Mouse (Mus musculus) hindbrain, embryonic 16.5 days (tissue): ENCODE data around the gene Thg1l. TPM values are rescaled to one million over a fixed set of nuclear protein-coding genes. Genes with fewer than 3 reads are reported as not detected.
A peak's percentile ranks its signal among the peaks of the same experiment; 100 is the strongest.

Source experiments
- ATAC-seq: fragments of 200-750 bp; cut with Nextera tagmentation; 2 replicates; pipeline ENCODE4 v1.8.0; 2017; ENCODE audit warnings: moderate TSS enrichment, moderate library complexity
- H3K27ac ChIP-seq: fragments of 300-500 bp; sonication (generic); 2 replicates; pipeline ENCODE4 v1.5.1; 2014; ENCODE audit warnings: low read depth, mild to moderate bottlenecking, control low read depth, low read length, moderate library complexity
- H3K27me3 ChIP-seq: fragments of 300-500 bp; sonication (generic); replicated peaks from 2 replicates; pipeline ENCODE4 v1.6.1; 2014; ENCODE audit warnings: low read length; ENCODE audit not compliant: control insufficient read depth, insufficient read depth
- H3K36me3 ChIP-seq: fragments of 300-500 bp; sonication (generic); 2 replicates; pipeline ENCODE4 v1.6.1; 2014; ENCODE audit warnings: mild to moderate bottlenecking, low read length, moderate library complexity, mixed read lengths; ENCODE audit not compliant: control insufficient read depth, insufficient read depth
- H3K4me1 ChIP-seq: fragments of 300-500 bp; sonication (generic); 2 replicates; pipeline ENCODE4 v1.6.1; 2014; ENCODE audit warnings: low read depth, low read length; ENCODE audit not compliant: control insufficient read depth, insufficient read depth
- H3K4me2 ChIP-seq: fragments of 300-500 bp; sonication (generic); 2 replicates; pipeline ENCODE4 v1.6.1; 2014; ENCODE audit warnings: mild to moderate bottlenecking, low read length, control low read depth, moderate library complexity
- H3K4me3 ChIP-seq: fragments of 300-500 bp; sonication (generic); 2 replicates; pipeline ENCODE4 v1.5.1; 2014; ENCODE audit warnings: mild to moderate bottlenecking, low read length, control low read depth, moderate library complexity
- H3K9ac ChIP-seq: fragments of 300-500 bp; sonication (generic); 2 replicates; pipeline ENCODE4 v1.6.1; 2014; ENCODE audit warnings: low read depth, mild to moderate bottlenecking, control low read depth, low read length, moderate library complexity
- H3K9me3 ChIP-seq: fragments of 300-500 bp; sonication (generic); 2 replicates; pipeline ENCODE4 v1.6.1; 2014; ENCODE audit warnings: mild to moderate bottlenecking, low read length, moderate library complexity; ENCODE audit not compliant: control insufficient read depth
- WGBS: fragments of 180-500 bp; shearing (Covaris S2); extraction: QIAGEN DNeasy Blood & Tissue Kit; methylation state at CpG from one replicate; pipeline ENCODE4 v1.1.7; 2014; 5-methylcytosine and 5-hydroxymethylcytosine counted together
- polyA plus RNA-seq: library from polyadenylated mRNA; unstranded; fragments of >200 nt; fragmentation: Nextera tagmentation; extraction: Ambion mirVana; gene quantifications from 2 replicates; pipeline ENCODE4 v1.2.1, GENCODE M21; 2015

Gene Thg1l
- polyA plus RNA-seq, 1 experiment from 2014 or later, result 9.5 TPM

GRCm38 (mm10) chr11:45938917-45939316, 16.4 kb downstream of the Thg1l start:
- WGBS, result 80% methylated on average over 8 of the region's 8 CpGs
- Histone ChIP-seq H3K9me3 (no peaks in the 10 kb centered on the region), H3K4me3 (no peak overlapping the region), H3K27me3 (no peaks in the 10 kb centered on the region), H3K9ac (no peak overlapping the region), H3K36me3 (peaks cover 6% of the 10 kb centered on the region), H3K27ac (no peak overlapping the region), H3K4me2 (no peak overlapping the region), H3K4me1 (peaks cover 11% of the 10 kb centered on the region)
- ATAC-seq, result no peak

- no peaks in the 10 kb centered on the region for H3K27me3 ChIP-seq
- H3K36me3 ChIP-seq, result peaks cover 10% of the 10 kb centered on the region
- H3K9me3 ChIP-seq, result no peaks in the 10 kb centered on the region
- no peak overlapping the region for H3K4me2 ChIP-seq
- no peak overlapping the region for H3K27ac ChIP-seq
- no peak overlapping the region for H3K4me3 ChIP-seq
- H3K4me1 ChIP-seq, result peaks cover 3% of the 10 kb centered on the region
- no peak overlapping the region for H3K9ac ChIP-seq
- no peak for ATAC-seq
- WGBS, result 97% methylated on average over 8 of the region's 8 CpGs
Measured at GRCm38 (mm10) chr11:45937478-45937877, 17.8 kb downstream of the Thg1l start.

- H3K9ac ChIP-seq, result no peak overlapping the region
- no peaks in the 10 kb centered on the region for H3K4me1 ChIP-seq
- no peaks in the 10 kb centered on the region for H3K27me3 ChIP-seq
- H3K27ac ChIP-seq, result no peak overlapping the region
- no peak overlapping the region for H3K4me3 ChIP-seq
- no peaks in the 10 kb centered on the region for H3K9me3 ChIP-seq
- peaks cover 24% of the 10 kb centered on the region for H3K36me3 ChIP-seq
- WGBS, result 86% methylated on average over 10 of the region's 10 CpGs
- no peak for ATAC-seq
- no peak overlapping the region for H3K4me2 ChIP-seq
Measured at GRCm38 (mm10) chr11:45932771-45933170, 22.5 kb downstream of the Thg1l start.

- no peaks in the 10 kb centered on the region for H3K9me3 ChIP-seq
- H3K4me1 ChIP-seq, result peaks cover 2% of the 10 kb centered on the region; the same call in 1 of the 2 replicates
- H3K9ac ChIP-seq, result no peak overlapping the region
- no peak overlapping the region for H3K27ac ChIP-seq
- 90% methylated on average over 10 of the region's 10 CpGs for WGBS
- peaks cover 20% of the 10 kb centered on the region for H3K36me3 ChIP-seq
- H3K27me3 ChIP-seq, result no peaks in the 10 kb centered on the region
- no peak overlapping the region for H3K4me2 ChIP-seq
- ATAC-seq, result no peak
- no peak overlapping the region for H3K4me3 ChIP-seq
Measured at GRCm38 (mm10) chr11:45929541-45929940, 25.8 kb downstream of the Thg1l start.

- Histone ChIP-seq H3K9me3 (no peaks in the 10 kb centered on the region), H3K27me3 (no peaks in the 10 kb centered on the region), H3K4me2 (no peak overlapping the region), H3K9ac (no peak overlapping the region), H3K4me1 (peaks cover 2% of the 10 kb centered on the region; the same call in 1 of the 2 replicates), H3K27ac (no peak overlapping the region), H3K4me3 (no peak overlapping the region), H3K36me3 (peaks cover 15% of the 10 kb centered on the region; the same call in 1 of the 2 replicates)
- ATAC-seq, result 0 out of 2 replicates have a peak, but pooled peaks have one; percentile 3
- 60% methylated on average over 5 of the region's 5 CpGs for WGBS
Measured at GRCm38 (mm10) chr11:45927456-45927855, 27.8 kb downstream of the Thg1l start.

- peak; percentile 91 for ATAC-seq
- Histone ChIP-seq H3K27me3 (no peaks in the 10 kb centered on the region), H3K9ac (peak overlapping the region; percentile 61; the same call in 1 of the 2 replicates), H3K27ac (peak overlapping the region; percentile 74), H3K4me1 (peaks cover 2% of the 10 kb centered on the region; the same call in 1 of the 2 replicates), H3K9me3 (no peaks in the 10 kb centered on the region), H3K4me2 (peak overlapping the region; percentile 70), H3K4me3 (peak overlapping the region; percentile 45), H3K36me3 (peaks cover 11% of the 10 kb centered on the region; the same call in 1 of the 2 replicates)
- WGBS, result 0% methylated on average over 9 of the region's 9 CpGs
Measured at GRCm38 (mm10) chr11:45926640-45927082, 28.6 kb downstream of the Thg1l start.

GRCm38 (mm10) chr11:45925436-45925835, 29.9 kb downstream of the Thg1l start:
- 36% methylated on average over 6 of the region's 6 CpGs for WGBS
- Histone ChIP-seq H3K4me3 (no peak overlapping the region), H3K27ac (no peak overlapping the region), H3K4me1 (peaks cover 10% of the 10 kb centered on the region), H3K4me2 (no peak overlapping the region), H3K9ac (no peak overlapping the region), H3K9me3 (no peaks in the 10 kb centered on the region), H3K36me3 (peaks cover 8% of the 10 kb centered on the region; the same call in 1 of the 2 replicates), H3K27me3 (no peaks in the 10 kb centered on the region)
- no peak for ATAC-seq

GRCm38 (mm10) chr11:45921480-45921898, 33.8 kb downstream of the Thg1l start:
- 4% methylated on average over 10 of the region's 10 CpGs for WGBS
- Histone ChIP-seq H3K4me3 (no peak overlapping the region), H3K9ac (0 out of 2 replicates have a peak overlapping the region, but pooled peaks have one; percentile 47), H3K36me3 (no peaks in the 10 kb centered on the region), H3K27me3 (no peaks in the 10 kb centered on the region), H3K9me3 (no peaks in the 10 kb centered on the region), H3K4me1 (peaks cover 9% of the 10 kb centered on the region), H3K27ac (peak overlapping the region; percentile 60), H3K4me2 (peak overlapping the region; percentile 36)
- peak; percentile 40; the same call in 1 of the 2 replicates for ATAC-seq

- no peaks in the 10 kb centered on the region for H3K9me3 ChIP-seq
- WGBS, result 43% methylated on average over 8 of the region's 8 CpGs
- no peak overlapping the region for H3K9ac ChIP-seq
- peak overlapping the region; percentile 60; the same call in 1 of the 2 replicates for H3K27ac ChIP-seq
- peaks cover 7% of the 10 kb centered on the region; the same call in 1 of the 2 replicates for H3K4me1 ChIP-seq
- no peaks in the 10 kb centered on the region for H3K27me3 ChIP-seq
- ATAC-seq, result peak; percentile 10; the same call in 1 of the 2 replicates
- H3K4me3 ChIP-seq, result no peak overlapping the region
- H3K4me2 ChIP-seq, result peak overlapping the region; percentile 36
- no peaks in the 10 kb centered on the region for H3K36me3 ChIP-seq
Measured at GRCm38 (mm10) chr11:45921026-45921425, 34.3 kb downstream of the Thg1l start.
